Mouse (Mus musculus) embryonic facial prominence, embryonic 10.5 days (tissue): ENCODE data around the gene Clcn3. TPM values are rescaled to one million over a fixed set of nuclear protein-coding genes. Genes with fewer than 3 reads are reported as not detected.

Experiments used
- DNase-seq: peaks from one replicate; pipeline ENCODE4 v3.0.0-alpha.2; 2017; ENCODE audit warnings: low spot score
- H3K27ac ChIP-seq: fragments of 300-500 bp; sonication (generic); replicated peaks from 2 replicates; pipeline ENCODE4 v1.5.1; 2016; ENCODE audit warnings: mild to moderate bottlenecking
- H3K27me3 ChIP-seq: fragments of 300-500 bp; sonication (generic); replicated peaks from 2 replicates; pipeline ENCODE4 v1.6.1; 2016; ENCODE audit warnings: low read depth, mild to moderate bottlenecking; ENCODE audit not compliant: poor library complexity, severe bottlenecking
- H3K36me3 ChIP-seq: fragments of 300-500 bp; sonication (generic); replicated peaks from 2 replicates; pipeline ENCODE4 v1.6.1; 2016; ENCODE audit warnings: mild to moderate bottlenecking, moderate library complexity
- H3K4me1 ChIP-seq: fragments of 300-500 bp; sonication (generic); 2 replicates; pipeline ENCODE4 v1.6.1; 2016
- H3K4me3 ChIP-seq: fragments of 300-500 bp; sonication (generic); 2 replicates; pipeline ENCODE4 v1.5.1; 2016; ENCODE audit warnings: mild to moderate bottlenecking, moderate library complexity
- H3K9me3 ChIP-seq: fragments of 300-500 bp; sonication (generic); 2 replicates; pipeline ENCODE4 v1.6.1; 2016; ENCODE audit warnings: mild to moderate bottlenecking
- WGBS: fragments of 180-500 bp; shearing (Covaris S2); methylation state at CpG from one replicate; pipeline ENCODE4 v1.1.7; 2016; 5-methylcytosine and 5-hydroxymethylcytosine counted together
- polyA plus RNA-seq: library from polyadenylated mRNA; unstranded; fragments of >200 nt; fragmentation: Nextera tagmentation; extraction: Ambion mirVana; gene quantifications from 2 replicates; pipeline ENCODE4 v1.2.1, GENCODE M21; 2016

Gene Clcn3
- polyA plus RNA-seq, 1 experiment from 2014 or later, result 17.8 TPM

DNA sequence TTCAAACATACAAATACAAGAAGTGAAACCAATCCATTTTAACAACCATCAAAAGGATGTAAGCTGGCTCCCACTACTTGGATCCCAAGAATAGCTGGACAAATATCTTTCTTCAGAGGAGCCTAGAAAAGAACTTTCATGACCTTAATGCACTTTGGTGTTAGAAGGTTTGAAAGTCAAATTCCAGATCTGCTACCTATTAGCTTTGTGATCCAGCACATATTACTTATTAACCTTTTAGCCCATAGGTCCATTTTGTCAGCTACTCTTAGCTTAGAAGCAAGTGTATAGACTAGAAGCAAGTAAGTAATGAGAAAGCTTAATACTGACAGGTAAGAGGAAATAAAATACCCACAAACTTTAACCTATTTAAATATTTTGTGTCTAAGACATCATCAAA is 35.6 kb downstream of the Clcn3 start:
- Histone ChIP-seq H3K9me3 (no peaks in the 10 kb centered on the region), H3K27me3 (no peaks in the 10 kb centered on the region), H3K27ac (no peak overlapping the region), H3K36me3 (no peaks in the 10 kb centered on the region), H3K4me3 (no peak overlapping the region), H3K4me1 (peaks cover 10% of the 10 kb centered on the region; the same call in 1 of the 2 replicates)
- DNase-seq, result no peak

DNA sequence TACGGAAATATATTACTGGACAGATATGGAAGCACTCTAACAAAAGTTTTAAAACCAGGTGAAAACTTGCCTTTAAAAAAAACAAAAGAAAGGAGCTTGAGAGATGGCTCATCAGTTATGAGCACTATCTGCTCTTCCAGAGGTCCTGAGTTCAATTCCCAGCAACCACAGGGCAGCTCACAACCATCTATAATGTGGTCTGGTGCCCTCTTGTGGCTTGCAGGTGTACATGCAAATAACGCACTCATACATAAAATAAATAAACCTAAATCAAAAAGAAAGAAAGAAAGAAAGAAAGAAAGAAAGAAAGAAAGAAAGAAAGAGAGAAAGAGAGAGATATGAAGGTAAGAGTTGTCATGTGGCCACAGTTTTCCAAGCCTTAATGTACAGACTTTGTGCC is 40.2 kb downstream of the Clcn3 start:
- H3K4me1 ChIP-seq, result peaks cover 7% of the 10 kb centered on the region

DNA sequence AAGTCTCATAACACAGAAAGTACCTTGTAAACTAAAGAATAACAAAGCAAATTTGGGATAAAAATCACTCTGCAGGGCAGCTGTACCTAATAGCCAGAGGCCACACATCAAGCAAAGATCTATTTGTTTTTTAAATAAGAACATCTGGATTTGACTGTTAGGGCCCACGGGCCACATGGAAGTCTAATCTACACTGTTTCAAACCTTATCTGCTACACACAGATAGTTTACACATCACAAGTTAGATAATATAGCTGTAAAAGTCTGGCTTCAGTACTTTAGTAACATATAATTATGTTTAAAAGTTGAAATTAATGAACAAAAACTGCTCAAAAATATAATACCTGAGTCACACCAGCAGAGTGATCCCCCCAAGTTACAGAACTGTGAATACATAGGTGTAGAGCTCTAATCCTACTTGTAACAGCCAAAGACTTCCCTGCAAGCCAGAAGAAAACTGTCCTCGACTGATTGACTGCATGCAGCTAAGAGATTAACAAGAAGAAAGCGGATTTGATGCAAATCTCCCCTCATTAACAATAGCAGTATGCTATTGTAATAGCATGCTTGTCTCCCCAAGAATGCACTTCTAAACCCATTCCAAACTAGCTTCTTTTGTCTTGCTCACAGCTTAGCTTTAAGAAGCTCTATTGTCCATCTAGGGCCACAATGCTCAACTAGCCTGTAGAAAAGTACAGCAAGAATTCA is 44.2 kb downstream of the Clcn3 start:
- Histone ChIP-seq H3K36me3 (peaks cover 16% of the 10 kb centered on the region), H3K27ac (no peak overlapping the region), H3K27me3 (no peaks in the 10 kb centered on the region), H3K4me1 (peaks cover 7% of the 10 kb centered on the region), H3K9me3 (no peaks in the 10 kb centered on the region), H3K4me3 (no peak overlapping the region)
- no peak for DNase-seq
- WGBS, result 29% methylated on average over 3 of the region's 3 CpGs

More for the DNA sequence above, 40.2 kb downstream of the Clcn3 start:
- Histone ChIP-seq H3K36me3 (no peaks in the 10 kb centered on the region), H3K4me3 (no peak overlapping the region), H3K9me3 (no peaks in the 10 kb centered on the region), H3K27me3 (no peaks in the 10 kb centered on the region), H3K27ac (no peak overlapping the region)
- no peak for DNase-seq
- WGBS, result 91% methylated on average over 2 of the region's 2 CpGs

DNA sequence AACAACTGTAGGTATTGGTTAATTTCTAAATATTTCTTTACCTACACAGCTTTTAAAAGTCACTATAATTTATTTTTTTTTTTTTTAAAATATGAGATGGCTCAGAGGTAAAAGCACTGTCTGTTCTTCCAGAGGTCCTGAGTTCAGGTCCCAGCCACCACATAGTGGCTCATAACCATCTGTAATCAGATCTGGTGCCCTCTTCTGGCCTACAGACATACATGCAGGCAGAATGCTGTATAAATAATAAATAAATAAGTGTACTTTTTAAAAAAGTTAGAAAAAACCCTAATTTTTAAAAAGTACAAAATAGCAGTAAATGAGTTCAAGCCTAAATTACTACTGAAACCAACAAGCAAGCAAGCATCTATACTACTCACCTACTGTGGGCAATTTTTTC is 49.5 kb downstream of the Clcn3 start:
- Histone ChIP-seq H3K4me3 (no peak overlapping the region), H3K27me3 (no peaks in the 10 kb centered on the region), H3K27ac (no peak overlapping the region), H3K9me3 (no peaks in the 10 kb centered on the region), H3K4me1 (peaks cover under 1% of the 10 kb centered on the region; the same call in 1 of the 2 replicates), H3K36me3 (peaks cover 20% of the 10 kb centered on the region)
- no peak for DNase-seq

DNA sequence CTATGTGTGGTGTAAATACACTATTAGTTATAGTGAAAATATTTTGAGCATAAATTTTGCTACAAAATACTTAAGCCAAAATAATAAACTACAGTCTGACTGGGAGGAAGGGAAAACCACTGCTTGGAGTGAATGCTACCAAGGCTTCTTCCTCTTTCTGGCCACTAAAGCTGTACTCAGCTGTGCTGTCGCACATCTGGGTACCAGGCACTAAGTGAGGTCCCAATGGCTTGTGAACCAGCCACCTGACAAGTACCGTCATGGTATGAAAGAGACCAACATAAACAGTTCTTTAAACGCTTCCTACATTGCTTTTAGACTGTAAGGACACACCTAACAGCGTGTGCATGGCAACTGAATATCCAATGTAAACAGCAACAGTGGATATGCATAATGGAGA is 62.9 kb downstream of the Clcn3 start:
- no peak for DNase-seq
- Histone ChIP-seq H3K4me3 (no peak overlapping the region), H3K9me3 (no peaks in the 10 kb centered on the region), H3K4me1 (no peaks in the 10 kb centered on the region), H3K36me3 (peaks cover 5% of the 10 kb centered on the region), H3K27ac (no peak overlapping the region), H3K27me3 (no peaks in the 10 kb centered on the region)
- 94% methylated on average over 4 of the region's 4 CpGs for WGBS

DNA sequence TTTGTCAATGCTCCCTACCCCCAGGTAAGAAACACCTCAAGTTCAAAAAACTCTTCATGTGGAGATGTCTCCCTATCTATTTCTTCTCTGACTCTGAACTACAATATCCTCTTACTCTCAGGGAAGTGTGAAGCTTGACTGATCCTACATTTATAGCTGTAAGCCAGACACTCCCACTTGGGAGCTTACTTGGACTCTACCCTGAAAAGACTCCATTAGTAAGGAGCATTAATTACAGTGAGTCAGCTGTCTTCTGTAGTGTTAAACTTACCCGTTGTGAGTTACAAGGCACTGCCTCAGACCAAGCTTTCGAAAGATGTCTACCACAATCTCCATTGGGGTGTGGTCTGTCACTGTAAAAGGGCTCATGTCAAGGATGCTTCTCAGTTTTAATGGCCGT is 64.0 kb downstream of the Clcn3 start:
- no peak for DNase-seq
- no peaks in the 10 kb centered on the region for H3K27me3 ChIP-seq
- H3K4me1 ChIP-seq, result no peaks in the 10 kb centered on the region
- 90% methylated on average over 3 of the region's 3 CpGs for WGBS
- H3K27ac ChIP-seq, result no peak overlapping the region
- no peaks in the 10 kb centered on the region for H3K9me3 ChIP-seq
- peaks cover 9% of the 10 kb centered on the region for H3K36me3 ChIP-seq
- H3K4me3 ChIP-seq, result no peak overlapping the region

DNA sequence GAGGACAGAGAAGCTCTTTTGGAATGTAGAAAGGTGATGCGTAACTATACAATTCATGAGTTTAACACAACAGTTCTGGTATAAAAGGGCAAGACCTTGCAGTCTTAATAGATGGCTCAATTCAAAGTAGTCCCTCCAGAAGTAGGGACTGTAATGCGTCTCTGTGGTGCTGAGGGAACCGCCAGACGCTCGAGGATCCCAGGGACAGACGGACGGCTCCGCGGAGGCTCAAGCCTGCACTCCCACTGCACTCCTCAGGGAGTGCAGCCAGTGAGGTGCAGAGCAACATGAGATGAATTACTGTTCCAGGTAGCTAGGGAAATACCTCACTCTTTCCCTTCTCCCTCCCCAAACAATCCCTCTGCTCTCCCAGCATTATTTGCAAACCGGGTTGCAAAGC is 70.5 kb downstream of the Clcn3 start:
- no peak for DNase-seq
- Histone ChIP-seq H3K27ac (no peak overlapping the region), H3K36me3 (peaks cover 35% of the 10 kb centered on the region), H3K27me3 (no peaks in the 10 kb centered on the region), H3K4me3 (no peak overlapping the region), H3K9me3 (no peaks in the 10 kb centered on the region), H3K4me1 (no peaks in the 10 kb centered on the region)
- WGBS, result 63% methylated on average over 10 of the region's 10 CpGs

DNA sequence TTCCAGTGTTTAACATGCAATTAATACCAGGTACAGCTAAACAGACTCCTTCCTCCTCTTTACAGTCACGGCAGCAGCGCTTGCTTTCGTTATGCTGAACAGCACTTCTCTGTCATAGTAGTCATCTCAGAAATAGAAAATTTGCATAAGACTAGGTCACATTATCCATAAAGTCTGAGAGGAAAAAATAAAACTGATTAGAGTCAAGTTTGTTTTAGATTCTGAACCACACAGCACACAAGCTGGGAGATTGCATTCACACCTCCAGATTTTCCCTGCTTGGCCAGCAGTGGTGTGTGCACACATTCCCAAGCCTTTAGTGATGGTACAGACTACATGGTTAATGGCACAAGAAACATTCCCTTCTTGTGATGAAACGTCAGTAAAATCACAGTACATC is 71.0 kb downstream of the Clcn3 start:
- no peak for DNase-seq
- Histone ChIP-seq H3K27me3 (no peaks in the 10 kb centered on the region), H3K4me3 (no peak overlapping the region), H3K27ac (no peak overlapping the region), H3K36me3 (peaks cover 40% of the 10 kb centered on the region), H3K4me1 (no peaks in the 10 kb centered on the region), H3K9me3 (no peaks in the 10 kb centered on the region)
- 79% methylated on average over 4 of the region's 4 CpGs for WGBS

DNA sequence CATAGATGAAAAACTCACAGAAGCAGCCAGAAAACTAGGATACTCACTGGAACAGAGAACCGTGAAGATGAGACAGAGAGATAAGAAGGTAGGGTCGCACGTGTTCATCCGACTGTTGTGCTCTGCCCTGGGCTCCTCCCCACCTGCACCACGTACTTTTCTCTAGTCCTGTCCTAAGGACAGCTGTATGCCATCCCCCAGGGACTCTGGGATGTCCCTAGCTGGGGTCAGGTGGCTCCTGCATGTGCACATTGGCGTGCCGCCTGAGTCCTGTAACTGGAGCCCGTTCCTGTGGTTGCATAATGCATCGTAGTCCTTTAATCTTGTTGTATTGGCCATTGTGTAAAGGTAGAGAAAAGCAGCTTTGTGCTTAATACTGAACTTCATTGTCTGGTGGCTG is 83.0 kb downstream of the Clcn3 start:
- Histone ChIP-seq H3K27me3 (no peaks in the 10 kb centered on the region), H3K36me3 (peaks cover 85% of the 10 kb centered on the region), H3K9me3 (no peaks in the 10 kb centered on the region), H3K4me1 (no peaks in the 10 kb centered on the region), H3K27ac (no peak overlapping the region), H3K4me3 (no peak overlapping the region)
- WGBS, result 80% methylated on average over 9 of the region's 9 CpGs
- DNase-seq, result no peak

DNA sequence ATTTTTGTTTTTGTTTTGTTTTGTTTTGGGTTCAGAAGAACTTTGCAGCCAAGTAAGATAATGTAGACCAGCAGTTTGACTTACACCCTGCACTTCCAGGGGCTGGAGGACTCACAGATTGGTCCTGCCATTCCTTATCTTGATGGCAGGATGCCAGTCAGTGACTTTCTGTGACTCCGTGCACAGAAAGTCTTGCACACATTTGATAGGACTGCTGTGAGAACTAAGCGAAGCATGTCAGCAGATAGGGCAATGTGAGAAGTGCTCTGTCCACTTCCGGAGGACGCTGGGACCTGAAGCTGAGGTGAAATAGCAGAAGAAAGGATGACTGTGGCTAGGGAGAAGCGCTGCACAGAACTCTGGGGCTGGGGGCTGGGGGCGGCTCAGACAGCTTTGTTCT is 87.2 kb downstream of the Clcn3 start:
- 91% methylated on average over 6 of the region's 6 CpGs for WGBS
- peaks cover 71% of the 10 kb centered on the region for H3K36me3 ChIP-seq

DNA sequence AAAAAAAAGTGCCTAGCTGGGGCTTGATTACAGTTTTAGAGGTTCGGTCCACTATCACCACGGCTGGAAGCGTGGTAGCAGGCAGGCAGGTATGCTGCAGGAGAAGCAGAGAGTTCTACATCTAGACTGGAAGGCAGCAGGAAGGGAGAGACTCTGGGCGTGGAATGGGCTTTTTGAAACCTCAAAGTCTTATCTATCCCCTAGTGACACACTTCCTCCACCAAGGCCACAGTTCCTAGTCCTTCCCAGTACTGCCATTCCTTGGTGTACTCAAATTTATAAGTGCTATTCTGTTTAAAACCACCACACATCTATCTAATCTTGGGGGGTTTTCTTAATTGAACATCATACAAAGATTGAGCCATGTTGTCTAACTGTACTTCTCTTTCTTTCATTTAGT is 91.3 kb downstream of the Clcn3 start:
- Histone ChIP-seq H3K27me3 (no peaks in the 10 kb centered on the region), H3K9me3 (no peaks in the 10 kb centered on the region), H3K4me1 (peaks cover 20% of the 10 kb centered on the region), H3K27ac (no peak overlapping the region), H3K36me3 (peaks cover 34% of the 10 kb centered on the region), H3K4me3 (peak overlapping the region; percentile 78)
- WGBS, result 92% methylated on average over 4 of the region's 4 CpGs
- DNase-seq, result no peak

More for the DNA sequence above, 87.2 kb downstream of the Clcn3 start:
- Histone ChIP-seq H3K9me3 (no peaks in the 10 kb centered on the region), H3K27ac (no peak overlapping the region), H3K4me1 (peaks cover 14% of the 10 kb centered on the region), H3K27me3 (no peaks in the 10 kb centered on the region), H3K4me3 (no peak overlapping the region)
- no peak for DNase-seq

DNA sequence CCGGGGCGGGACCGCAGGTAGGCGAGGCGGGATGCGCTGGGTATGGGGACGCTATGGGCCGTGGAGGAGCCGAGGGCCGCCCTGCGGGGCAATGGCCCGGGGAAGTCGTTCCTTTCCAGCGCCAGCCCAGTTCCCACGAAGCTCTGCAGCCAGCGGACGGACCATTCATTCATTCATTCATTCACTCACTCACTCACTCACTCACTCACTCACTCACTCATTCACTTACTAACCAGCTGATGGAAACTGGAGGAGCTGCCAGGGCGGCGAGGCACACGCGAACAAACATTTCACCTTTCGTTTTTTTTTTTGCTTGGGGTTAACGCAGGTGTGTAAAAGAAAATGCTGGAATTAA is 92.6 kb downstream of the Clcn3 start:
- Histone ChIP-seq H3K4me1 (peaks cover 20% of the 10 kb centered on the region), H3K27me3 (no peaks in the 10 kb centered on the region), H3K27ac (peak overlapping the region; percentile 89), H3K4me3 (peak overlapping the region; percentile 78), H3K36me3 (peaks cover 24% of the 10 kb centered on the region), H3K9me3 (no peaks in the 10 kb centered on the region)
- DNase-seq, result no peak
- 3% methylated on average over 23 of the region's 23 CpGs for WGBS

DNA sequence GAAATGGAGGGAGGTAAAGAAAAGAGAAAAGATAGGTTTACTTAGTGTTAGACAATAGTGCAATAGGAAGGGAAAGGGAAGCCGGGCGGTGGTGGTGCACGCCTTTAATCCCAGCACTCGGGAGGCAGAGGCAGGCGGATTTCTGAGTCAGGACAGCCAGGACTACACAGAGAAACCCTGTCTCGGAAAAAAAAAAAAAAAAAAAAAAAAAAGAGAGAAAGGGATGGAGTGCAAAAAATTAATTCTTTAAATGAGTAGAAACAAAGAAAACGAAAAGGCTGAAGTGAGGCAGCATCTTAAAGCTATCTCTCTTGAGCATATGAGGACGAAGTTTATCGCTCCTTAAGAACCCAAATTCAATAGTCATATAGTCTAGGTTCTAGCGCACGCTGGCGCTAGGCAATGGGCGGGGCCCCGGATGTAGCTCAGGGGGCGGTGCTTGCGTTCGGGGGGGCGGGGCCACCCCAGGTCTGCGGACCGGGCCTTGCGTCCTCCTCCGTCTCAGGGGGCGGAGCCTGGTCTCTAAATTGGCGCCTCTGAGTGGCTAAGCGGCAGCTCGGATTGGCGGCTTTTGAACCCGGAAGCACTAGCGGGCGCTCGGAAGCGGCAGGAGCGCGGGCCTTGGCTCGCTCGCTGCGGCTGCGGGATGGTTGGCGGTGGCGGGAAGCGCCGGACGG is 93.1 kb downstream of the Clcn3 start, which contains the start of gene Hpf1:
Gene Hpf1 (plus strand): TSS at position 576 of the 677 bp plus-strand sequence.
- H3K9me3 ChIP-seq, result no peaks in the 10 kb centered on the region
- peak within 1 kb of the TSS; percentile 78 for H3K4me3 ChIP-seq
- peak within 1 kb of the TSS; percentile 89 for H3K27ac ChIP-seq
- peaks cover 18% of the 10 kb centered on the region for H3K36me3 ChIP-seq
- peaks cover 20% of the 10 kb centered on the region for H3K4me1 ChIP-seq
- WGBS, result 6% methylated on average over 43 of the region's 43 CpGs
- no peaks in the 10 kb centered on the region for H3K27me3 ChIP-seq
- DNase-seq, result peak; percentile 97
